Mouse (Mus musculus) brain, adult 2 months (tissue): Measurements from ENCODE around the gene Polr1d.
A peak's percentile ranks its signal among the peaks of the same experiment; 100 is the strongest.

ENCODE experiments used
- DNase-seq: peaks from one replicate; pipeline ENCODE4 v3.0.0; 2011; ENCODE audit warnings: low read depth, low spot score

Gene Polr1d

DNA sequence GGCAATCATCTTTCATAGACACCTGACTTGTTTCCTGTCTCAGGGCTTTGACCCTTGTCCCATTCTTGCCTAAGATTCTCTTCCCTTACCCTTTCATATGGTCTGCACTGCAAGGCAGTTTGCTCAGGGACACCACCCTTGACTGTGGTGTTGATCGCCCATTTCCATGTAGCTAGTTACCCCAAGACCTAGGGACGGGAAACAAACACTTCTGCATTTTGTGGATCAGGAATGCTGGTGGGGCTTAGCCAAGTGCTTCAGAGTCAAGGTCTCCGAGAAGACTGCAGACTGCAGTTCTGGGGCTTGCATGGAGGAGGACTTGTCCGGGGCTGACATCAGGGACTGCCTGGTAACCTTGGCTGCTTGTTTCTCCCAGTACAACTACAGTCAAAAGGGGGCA is 10.0 kb downstream of the Polr1d start:
- DNase-seq = no peak

DNA sequence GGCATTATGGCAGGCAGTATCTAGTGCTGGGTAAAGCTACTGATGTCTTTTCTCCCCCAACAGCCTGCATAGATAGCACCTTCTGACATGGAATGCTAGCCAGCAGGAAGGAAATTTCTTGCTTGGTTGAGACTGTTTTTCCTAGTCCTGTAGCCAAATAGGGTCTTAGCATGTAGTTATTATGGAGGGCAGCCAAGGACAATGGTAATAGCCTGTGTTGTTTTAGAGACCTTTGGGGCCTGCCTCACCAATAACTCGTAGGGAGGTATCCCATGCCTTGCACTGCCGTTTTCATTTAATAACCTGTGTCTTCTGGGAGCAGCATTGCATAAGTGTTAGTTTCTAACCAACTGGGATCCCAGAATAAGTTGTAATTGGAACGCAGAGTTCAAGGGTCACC is 13.0 kb downstream of the Polr1d start:
- no peak for DNase-seq

DNA sequence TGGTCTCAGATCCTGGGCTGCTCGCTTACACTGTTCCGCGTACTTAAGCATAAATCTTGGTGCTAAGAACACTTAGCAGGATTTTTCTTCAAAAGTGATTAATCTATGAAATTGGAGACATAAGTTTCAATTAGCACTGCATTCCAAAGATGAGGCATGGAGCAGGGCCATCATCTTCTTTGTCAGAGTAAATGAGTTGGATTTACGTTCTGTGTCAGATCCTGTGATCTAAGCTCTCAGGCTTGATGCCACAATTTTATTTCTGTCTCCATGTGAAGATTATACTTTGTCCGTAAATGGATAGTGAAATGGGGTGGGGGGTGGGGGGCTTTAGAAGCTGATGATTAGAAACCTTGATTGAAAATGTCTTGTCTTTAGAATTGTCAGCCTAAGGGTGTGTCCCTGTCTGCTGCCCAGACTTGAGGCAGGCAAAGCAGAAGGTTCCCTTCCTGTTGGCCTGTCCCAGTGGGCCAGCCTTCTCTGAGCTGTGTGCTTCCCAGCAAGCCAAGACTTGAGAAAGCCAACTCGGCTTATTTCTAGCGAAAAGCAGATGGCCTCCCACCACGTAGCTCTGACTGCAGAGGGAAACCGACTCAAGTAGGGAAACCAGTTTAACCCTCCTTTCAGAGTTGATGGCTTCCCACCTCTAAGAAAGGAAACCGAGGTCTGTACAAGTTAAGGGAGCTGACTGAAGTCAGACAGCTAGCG is 13.6 kb downstream of the Polr1d start:
- DNase-seq = peak; percentile 97

DNA sequence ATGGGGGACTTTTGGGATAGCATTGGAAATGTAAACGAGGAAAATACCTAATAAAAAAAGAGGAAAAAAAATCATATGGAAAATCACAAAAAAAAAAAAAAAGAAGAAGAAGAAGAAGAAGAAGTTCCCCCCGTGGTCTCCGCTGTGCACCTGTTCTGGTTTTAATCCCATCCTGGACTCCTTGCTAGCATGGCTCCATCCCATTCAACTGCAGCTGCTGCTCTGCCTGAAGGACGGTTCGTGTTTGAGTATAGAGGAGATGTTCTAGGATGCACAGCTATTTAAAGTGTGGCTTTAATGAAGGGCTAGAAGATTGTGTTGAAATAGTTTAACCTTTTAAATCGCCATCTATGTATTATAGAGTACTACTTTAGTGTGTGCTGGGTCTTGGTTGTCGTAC is 15.6 kb downstream of the Polr1d start:
- DNase-seq = no peak

DNA sequence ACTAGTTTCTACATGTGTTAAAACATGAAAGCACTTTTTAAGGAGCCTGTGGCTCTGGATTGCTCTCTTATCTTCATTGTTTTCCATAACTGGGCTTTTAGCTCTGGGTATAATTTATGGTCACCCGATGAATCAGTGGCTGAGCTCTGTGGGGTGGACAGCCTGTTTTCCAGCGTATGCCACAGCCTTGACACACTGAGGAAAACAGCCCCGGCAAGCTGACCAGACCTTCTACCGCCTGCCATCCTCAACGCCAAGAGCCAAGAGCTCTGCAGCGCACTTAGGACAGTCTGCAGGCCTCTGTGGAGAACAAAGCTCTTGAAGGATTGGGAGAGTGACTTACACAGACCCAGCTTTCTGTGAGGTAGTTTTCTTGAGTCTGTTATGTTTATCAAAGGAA is 17.4 kb downstream of the Polr1d start:
- peak; percentile 68 for DNase-seq

DNA sequence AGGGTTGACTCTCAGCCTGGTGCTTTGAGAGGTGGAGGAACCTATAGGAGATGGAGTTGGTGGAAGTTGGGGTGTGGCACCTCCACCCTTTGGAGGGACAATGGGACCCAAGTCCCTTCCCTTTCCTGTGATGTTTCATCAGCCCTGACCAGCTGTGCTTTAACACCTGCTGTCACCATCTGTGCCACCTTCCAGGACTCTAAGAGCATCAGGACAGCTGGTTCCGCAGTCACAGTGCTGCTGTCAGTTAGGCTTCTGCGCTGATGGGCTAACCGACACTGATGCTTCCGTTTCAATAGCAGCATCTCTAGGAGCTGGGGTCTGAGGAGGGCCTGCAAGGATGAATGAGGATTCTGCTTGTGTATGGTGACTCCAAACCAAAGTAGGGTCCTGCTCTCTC is 19.7 kb downstream of the Polr1d start:
- DNase-seq = no peak

DNA sequence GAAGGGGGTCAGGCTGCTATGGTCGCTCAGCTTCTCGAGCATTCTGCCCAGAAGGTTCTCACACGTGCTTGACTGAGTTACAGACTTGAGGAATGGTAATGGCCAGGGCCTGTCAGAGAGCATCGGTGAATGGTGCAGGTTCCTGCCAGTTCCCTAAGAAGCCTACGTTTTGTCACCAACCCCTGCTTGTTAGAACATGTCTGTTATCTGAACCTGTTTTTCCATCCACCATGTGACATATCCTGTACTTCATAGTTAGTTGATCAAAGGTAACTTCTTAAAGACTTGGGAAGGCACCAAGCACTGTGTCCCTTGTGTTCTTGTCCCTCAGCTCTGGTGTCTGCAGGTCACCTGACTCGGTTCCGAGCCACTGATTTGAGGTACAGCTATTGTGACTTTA is 21.8 kb downstream of the Polr1d start:
- DNase-seq = no peak

DNA sequence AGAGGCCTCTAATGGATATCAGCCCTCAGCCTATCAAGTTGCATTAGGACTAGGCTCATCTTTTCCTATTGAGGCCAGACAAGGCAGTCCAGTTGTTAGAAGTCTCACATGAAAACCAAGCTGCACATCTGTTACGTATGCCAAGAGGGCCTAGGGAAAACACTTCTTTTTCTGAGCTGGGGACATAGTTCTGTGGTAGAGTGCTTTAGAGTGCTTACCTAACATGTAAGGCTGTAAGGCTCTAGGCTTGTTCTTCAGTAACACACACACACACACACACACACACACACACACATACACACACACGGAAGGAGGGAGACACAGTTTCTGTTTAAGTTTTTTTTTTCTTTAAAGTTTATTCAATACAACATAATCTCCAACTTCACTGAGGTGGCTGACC is 23.3 kb downstream of the Polr1d start:
- DNase-seq = no peak

DNA sequence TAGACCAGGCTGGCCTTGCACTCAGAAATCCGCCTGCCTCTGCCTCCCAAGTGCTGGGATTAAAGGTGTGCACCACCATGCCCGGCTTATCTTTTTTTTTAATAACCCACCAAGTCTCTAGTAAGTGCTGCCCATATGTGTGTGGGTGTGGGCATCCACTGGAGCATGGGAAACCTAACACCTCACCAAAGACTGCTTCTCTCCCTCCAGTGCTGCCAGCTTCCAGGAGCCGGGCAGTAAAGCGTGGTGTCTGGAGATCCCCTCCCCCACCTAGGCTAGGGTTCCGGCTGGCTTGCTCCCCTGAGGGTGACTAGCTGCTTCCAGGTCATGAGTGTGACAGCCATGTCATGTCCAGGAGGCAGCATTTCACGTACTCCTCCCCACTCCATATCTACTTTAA is 25.4 kb downstream of the Polr1d start:
- DNase-seq = no peak

DNA sequence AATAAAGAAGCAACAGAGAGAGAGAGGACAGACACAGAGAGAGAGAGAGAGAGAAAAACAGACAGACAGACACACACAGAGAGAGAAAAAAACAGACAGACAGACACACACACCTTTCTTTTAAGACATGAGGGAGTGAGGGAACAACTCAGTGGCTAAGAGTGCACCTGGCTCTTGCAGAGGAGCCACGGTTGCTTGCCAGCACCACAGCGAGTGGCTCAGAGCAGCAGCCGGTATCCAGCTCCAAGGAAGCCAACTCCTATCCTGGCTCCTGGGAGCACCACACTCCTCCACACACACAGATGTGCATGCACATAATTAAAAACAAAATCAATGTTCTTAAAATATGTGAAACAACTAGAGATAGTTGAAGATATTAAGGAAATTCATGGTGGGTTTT is 30.4 kb downstream of the Polr1d start:
- DNase-seq = peak; percentile 48

DNA sequence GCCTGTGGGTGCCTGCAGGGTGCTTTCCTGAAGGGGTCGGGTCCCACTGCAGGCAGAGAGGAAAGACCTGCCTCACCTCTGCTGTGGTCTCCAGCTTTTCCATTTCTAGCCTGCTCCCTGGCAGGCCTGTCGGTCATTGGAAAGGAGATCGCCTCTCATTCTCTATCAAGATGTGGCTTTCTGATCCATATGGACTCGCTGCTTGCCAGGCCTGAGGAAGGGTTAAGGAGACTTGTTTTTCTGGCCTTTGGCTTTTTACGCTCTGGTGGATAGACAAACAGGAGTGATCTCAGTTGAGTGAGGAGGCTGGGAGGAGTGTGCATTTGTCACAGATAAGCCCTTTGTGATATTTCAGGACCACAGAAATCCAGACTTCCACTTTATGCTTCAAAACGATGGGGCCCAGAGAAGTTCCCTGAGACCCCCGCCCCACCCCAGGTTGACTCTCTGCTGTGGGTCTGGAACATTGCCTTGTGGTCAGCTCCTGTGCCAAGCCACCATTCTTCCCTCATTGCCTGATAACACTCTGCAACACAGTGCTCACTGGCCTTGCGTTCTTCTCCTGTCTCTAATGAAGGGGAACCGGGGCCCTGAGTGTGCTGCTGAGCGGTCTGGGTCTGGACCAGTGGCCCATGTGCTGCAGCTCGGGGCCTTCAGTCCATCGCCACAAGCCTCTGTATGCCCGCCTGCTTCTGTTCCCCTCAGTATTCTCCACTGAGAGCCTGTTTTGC is 32.2 kb downstream of the Polr1d start:
- peak; percentile 43 for DNase-seq

DNA sequence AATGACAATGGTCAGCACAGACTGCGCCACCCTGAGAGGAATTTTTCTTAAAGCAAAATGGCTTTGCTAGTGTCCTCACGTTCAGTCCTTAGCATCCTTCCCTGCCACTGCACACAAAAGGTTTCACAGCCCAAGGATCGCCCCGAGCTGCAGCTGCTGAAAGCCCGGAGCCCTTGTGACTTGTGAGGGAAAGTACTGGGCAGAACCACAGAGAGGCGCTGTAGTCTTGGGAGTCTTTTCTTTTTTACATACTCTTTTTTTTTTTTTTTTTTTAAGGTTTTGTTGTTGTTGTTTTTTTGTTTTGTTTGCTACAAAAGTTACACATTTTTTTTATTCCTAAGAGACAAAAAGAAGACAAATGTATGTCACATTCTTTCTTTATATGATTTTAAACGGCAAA is 37.9 kb downstream of the Polr1d start:
- no peak for DNase-seq

DNA sequence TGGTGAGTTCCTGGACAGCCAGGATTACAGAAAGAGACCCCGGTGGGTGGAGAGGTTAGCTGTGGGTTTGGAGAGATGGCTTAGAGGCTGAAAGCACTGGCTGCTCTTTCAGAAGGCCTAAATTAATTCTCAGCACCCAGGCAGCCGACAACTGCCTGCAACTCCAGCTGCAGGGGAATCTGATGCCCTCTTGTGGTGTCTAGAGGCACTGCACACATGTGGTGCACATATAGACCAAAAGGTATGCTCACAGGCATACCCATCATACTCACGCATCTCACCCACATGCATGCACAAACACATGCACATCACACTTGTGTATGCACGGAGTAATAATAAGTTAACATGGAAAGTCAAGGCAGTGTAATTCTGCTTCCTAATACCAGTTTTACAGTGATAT is 38.8 kb downstream of the Polr1d start:
- DNase-seq = no peak

DNA sequence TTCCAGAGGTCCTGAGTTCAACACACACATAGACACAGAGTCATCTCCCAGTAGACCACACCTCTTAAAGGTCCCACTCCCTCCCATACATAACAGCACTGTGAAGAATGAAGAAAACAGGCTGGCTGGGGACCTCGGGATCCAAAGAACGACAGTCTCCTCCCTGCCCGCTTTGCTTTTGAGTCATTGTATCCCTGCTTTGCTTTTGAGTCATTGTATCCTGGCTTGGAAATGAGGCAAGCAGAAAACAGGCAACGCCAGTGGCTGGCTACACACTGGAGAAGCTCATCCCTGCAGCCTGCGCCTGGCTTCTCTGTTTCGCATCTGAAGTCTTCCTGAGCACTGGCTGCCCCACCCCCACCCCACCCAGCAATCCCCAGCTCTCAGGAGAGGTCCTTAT is 40.2 kb downstream of the Polr1d start:
- DNase-seq = no peak

DNA sequence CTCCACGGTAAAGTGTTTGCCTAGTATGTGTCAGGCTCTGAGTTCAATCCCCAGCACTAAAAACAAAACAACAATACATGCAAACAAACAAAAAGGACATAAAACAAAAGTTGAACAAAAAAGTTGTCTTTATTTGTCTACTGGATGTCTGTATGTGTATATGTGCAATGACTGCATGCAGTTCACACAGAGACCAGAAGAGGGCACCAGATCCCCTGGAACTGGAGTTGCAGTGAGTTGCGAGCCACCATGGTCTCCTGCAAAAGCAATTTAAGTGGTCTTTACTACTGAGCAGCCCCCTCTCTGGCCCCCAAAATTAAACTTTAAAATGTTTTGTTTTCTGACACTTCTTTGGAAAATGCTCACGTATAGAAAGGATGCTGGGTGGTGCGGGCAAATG is 44.3 kb downstream of the Polr1d start:
- DNase-seq = no peak

DNA sequence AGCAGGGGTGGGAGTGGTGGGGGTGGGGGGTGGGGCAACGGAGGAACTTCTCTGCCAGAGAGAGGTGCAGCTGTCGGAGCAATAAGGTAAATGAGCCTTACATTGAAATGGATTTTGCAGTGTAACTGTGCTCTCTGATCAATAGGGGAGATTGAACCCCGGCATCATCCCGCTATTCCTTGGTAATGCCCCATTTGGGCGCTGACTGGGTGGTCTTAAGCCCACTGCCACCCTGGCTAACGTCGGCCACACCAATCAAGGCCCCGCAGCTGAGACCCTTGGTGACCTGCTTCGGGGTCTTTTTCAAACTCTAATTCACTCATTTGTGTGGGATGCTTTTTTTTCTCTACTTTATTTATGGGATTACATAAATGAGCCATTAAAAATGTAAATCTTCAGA is 47.9 kb downstream of the Polr1d start:
- no peak for DNase-seq

DNA sequence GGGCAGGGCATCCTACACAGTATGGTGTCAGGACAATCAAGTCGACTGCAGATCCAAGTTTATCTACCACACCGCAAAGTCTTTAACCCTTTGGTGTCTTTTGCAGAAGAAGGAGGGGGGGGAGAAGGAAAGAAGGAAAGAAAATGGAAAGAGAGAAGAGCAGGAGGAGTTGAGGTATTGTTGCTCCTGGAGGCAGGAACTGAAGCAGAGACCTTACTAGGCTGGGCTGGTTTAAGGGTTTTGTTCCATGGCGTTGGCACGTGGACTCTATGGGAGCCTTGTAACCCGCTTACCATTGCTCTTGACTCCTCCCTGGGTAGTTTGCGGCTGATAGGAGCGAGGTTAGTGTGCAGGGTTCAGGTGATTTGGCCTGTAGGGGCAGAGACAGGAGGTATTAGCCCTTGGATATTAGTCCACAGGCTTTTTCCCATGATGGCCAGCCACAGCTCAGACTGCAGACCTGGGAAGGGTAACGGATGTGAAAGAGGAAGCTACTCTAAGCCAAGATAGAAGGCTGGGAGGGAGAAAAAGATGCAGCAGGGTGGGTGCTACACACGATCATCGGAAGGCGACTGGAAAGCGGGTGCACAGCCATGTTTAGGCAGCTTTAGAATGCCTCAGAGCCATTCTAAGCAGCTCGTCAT is 48.8 kb downstream of the Polr1d start:
- DNase-seq = no peak

DNA sequence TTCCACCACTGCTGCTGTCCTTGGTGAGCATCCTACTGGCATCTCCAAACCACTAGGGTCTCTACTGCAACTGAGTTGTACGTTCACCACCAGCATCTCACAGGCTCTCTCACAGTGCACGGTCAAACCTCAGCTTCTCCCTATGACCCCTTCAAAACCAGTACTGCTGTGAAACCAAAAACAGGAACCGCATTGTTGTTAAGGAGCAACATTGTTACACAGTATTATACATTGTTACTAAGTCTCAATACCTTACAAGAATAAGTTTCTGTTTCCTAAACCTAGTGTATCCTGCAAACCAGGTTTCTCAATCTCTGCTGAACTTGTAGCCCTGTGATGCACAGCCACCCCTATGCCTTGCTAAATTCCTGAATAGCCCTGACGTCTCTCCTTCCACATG is 51.0 kb downstream of the Polr1d start:
- no peak for DNase-seq

DNA sequence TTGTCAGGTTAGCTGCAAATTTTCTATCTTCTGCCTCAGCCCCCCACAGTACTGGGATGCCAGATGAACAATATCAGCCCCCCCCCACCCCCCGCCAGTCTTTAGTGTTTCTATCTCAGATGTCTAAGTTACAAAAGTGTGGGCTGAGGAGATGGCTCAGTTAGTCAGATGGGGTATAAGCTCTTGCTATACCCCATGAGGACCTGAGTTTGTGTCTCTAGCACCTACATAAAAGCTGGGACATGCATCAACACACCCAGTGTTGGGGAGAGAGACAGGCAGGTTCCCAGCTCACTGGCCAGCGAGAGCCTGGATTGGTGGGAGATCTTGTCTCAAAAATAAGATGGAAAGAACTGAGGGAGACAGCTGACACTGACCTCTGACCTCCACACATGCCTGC is 52.6 kb downstream of the Polr1d start:
- no peak for DNase-seq

DNA sequence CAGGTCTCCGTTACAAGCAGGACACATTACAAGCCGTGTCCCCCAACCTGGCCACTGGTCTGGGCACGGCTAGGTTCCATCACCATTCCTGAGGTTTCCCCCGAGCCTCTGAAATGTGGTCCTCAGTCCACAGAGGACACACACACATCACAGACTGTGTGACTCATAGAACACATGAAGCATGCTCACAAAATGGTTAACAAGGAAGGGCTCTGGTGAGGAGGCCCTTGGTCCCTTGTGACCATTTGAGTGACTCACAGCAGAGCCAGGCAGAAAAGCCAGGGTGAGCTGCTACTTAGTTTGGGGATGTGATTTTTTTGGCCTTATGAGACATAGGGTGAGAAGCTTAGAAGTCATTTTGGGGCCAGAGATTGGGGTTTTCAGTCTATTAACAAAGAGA is 55.1 kb downstream of the Polr1d start:
- no peak for DNase-seq

DNA sequence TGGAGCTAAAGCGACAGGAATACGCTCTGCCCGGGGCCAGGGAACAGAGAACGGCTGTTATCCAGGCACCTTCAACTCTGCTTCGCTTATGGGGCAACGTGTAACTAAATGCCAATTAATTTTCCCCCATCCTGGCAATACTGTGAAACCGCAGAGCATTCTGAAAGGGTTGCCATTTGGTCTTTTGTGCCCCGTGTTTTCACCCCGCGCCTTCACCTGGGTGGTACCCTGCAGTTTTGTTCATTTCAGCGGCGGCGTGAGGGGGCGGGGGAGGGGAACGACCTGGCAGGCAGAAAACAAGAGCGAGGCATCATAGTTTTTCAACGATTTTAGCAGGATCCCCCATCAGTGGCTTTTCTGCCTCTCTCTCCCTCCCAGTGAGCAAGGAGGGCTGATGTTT is 56.8 kb downstream of the Polr1d start:
- no peak for DNase-seq

DNA sequence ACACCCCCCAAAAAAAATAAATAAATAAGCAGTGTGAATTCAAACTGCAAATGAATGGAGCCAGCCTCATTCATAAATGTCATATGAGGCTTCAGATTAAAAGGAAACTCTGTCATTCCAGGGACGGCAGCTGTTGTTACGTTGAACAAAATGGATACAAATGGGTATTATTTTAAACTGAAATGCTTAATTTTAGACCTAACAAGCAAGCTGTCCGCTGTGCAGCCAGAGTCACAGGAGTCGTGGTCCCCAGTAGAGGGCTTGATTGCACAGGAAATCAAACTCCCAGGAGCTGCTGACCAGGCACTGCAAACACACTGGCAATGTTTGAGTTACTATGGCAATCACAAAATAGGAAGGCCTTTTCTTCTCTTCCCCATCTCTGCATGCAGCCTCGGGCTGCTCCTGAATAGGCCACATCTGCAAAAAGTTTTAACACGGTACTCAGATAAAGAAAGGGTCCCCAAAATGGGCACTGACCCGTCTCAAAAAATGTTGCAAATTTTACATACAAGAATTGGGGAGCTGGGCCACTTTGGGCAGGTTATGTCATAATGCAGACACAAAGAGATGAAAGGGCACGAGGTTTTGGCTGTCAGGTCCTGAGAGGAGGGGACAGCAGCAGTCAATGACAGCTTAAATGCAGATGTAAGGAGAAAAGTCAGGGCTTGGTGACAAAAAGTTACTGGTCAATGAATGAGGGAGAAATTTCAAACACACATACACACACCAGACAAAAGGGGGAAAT is 57.7 kb downstream of the Polr1d start:
- DNase-seq = peak; percentile 9
